Comparison of ENCODE assay signal across 29 mouse cellular contexts in genomic region chr2:34252286-34252685, GRCm38 (mm10).
DNase-seq lines count a peak whose midpoint lies in the region; ATAC-seq and TF ChIP-seq lines count a peak whose summit lies in the region.
"Had no signal": no experiment of that assay in that cellular context is flagged by ENCODE, and none has a peak within 500 bp of the region (broad histone marks: within the 10 kb centered on the region; RNA-seq: fewer than 3 reads in every experiment).

No protein-coding gene starts in this region.

- H3K36me3 ChIP-seq in hindbrain, embryonic 13.5 days, result no peaks in the 10 kb centered on the region
- H3K36me3 ChIP-seq in hindbrain, embryonic 16.5 days (ENCODE audit: control insufficient read depth, insufficient read depth, low read length), result no peaks in the 10 kb centered on the region
- no peaks in the 10 kb centered on the region for H3K36me3 ChIP-seq in lung, embryonic 15.5 days
- no peaks in the 10 kb centered on the region for H3K36me3 ChIP-seq in embryonic facial prominence, embryonic 14.5 days (ENCODE audit: control insufficient read depth, insufficient read depth, low read length)
- H3K36me3 ChIP-seq in heart, embryonic 11.5 days (ENCODE audit: control insufficient read depth, insufficient read depth, low read length), result no peaks in the 10 kb centered on the region
- H3K36me3 ChIP-seq: G1E; heart, embryonic 15.5 days; limb, embryonic 12.5 days; liver, embryonic 12.5 days; midbrain, embryonic 15.5 days; neural tube, embryonic 13.5 days had no signal

- 48% methylated on average over 3 of the region's 3 CpGs for WGBS in hindbrain, embryonic 13.5 days
- 46% methylated on average over 3 of the region's 3 CpGs for WGBS in hindbrain, embryonic 16.5 days
- 32% methylated on average over 3 of the region's 3 CpGs for WGBS in lung, embryonic 15.5 days
- 46% methylated on average over 3 of the region's 3 CpGs for WGBS in lung, adult 2 months
- 41% methylated on average over 3 of the region's 3 CpGs for WGBS in embryonic facial prominence, embryonic 14.5 days
- 76% methylated on average over 3 of the region's 3 CpGs for WGBS in heart, embryonic 11.5 days (ENCODE audit: insufficient replicate concordance)

- no peak for DNase-seq in lung, adult 2 months
- DNase-seq in adipocyte (ENCODE audit: low spot score), result peak; percentile 22
- DNase-seq in embryonic facial prominence, embryonic 14.5 days (ENCODE audit: low spot score), result peak; percentile 41
- no peak for DNase-seq in thymus, postnatal 4 days
- DNase-seq: adrenal gland, adult 2 months; B cell, adult 2 months; cerebellum, adult 18-20 months; cerebellum, postnatal 14 days; gastrocnemius, postnatal 36 days; heart, adult 2 months; heart, postnatal 36 days; kidney, adult 2 months; kidney, postnatal 25 days; retina, postnatal 1 day; thymus, postnatal 14 days had no signal

- H3K9me3 ChIP-seq in hindbrain, embryonic 13.5 days, result no peaks in the 10 kb centered on the region
- H3K9me3 ChIP-seq in hindbrain, embryonic 16.5 days (ENCODE audit: control insufficient read depth, low read length), result no peaks in the 10 kb centered on the region
- no peaks in the 10 kb centered on the region for H3K9me3 ChIP-seq in lung, embryonic 15.5 days
- no peaks in the 10 kb centered on the region for H3K9me3 ChIP-seq in embryonic facial prominence, embryonic 14.5 days (ENCODE audit: control insufficient read depth, low read length)
- no peaks in the 10 kb centered on the region for H3K9me3 ChIP-seq in heart, embryonic 11.5 days (replicated peaks; ENCODE audit: control insufficient read depth, low read length)
- H3K9me3 ChIP-seq: G1E; heart, embryonic 15.5 days; limb, embryonic 12.5 days; liver, embryonic 12.5 days; megakaryocyte, embryonic 14.5 days; midbrain, embryonic 15.5 days; neural tube, embryonic 13.5 days had no signal

- no peak for TF ChIP-seq CTCF in lung, adult 2 months (IDR thresholded peaks at IDR 0.05; ENCODE audit: insufficient read depth, low read length)

- peaks cover 65% of the 10 kb centered on the region for H3K4me1 ChIP-seq in hindbrain, embryonic 13.5 days (replicated peaks)
- peaks cover 14% of the 10 kb centered on the region for H3K4me1 ChIP-seq in hindbrain, embryonic 16.5 days (ENCODE audit: control insufficient read depth, insufficient read depth, low read depth, low read length)
- peaks cover 50% of the 10 kb centered on the region for H3K4me1 ChIP-seq in lung, embryonic 15.5 days
- no peaks in the 10 kb centered on the region for H3K4me1 ChIP-seq in lung, adult 2 months (ENCODE audit: control insufficient read depth, insufficient read depth, low read length)
- H3K4me1 ChIP-seq in embryonic facial prominence, embryonic 14.5 days (ENCODE audit: control insufficient read depth, insufficient read depth, low read length), result peaks cover 19% of the 10 kb centered on the region
- H3K4me1 ChIP-seq in heart, embryonic 11.5 days (ENCODE audit: control insufficient read depth, insufficient read depth, low read length), result peaks cover 9% of the 10 kb centered on the region; the same call in 1 of the 2 replicates

- no peak overlapping the region for H3K9ac ChIP-seq in hindbrain, embryonic 13.5 days
- H3K9ac ChIP-seq in hindbrain, embryonic 16.5 days (ENCODE audit: low read depth, low read length), result no peak overlapping the region
- H3K9ac ChIP-seq in lung, embryonic 15.5 days, result no peak overlapping the region
- H3K9ac ChIP-seq in embryonic facial prominence, embryonic 14.5 days (ENCODE audit: low read depth, low read length), result no peak overlapping the region
- no peak overlapping the region for H3K9ac ChIP-seq in heart, embryonic 11.5 days (ENCODE audit: low read depth, low read length)
- H3K9ac ChIP-seq: heart, embryonic 15.5 days; limb, embryonic 12.5 days; liver, embryonic 12.5 days; midbrain, embryonic 15.5 days; neural tube, embryonic 13.5 days had no signal

- no peak for ATAC-seq in hindbrain, embryonic 13.5 days (ENCODE audit: low FRiP score)
- ATAC-seq in hindbrain, embryonic 16.5 days, result no peak
- ATAC-seq in lung, embryonic 15.5 days (ENCODE audit: borderline replicate concordance, extremely low read depth, low FRiP score, low TSS enrichment), result 0 out of 2 replicates have a peak, but pooled peaks have one; percentile 31
- peak; percentile 37; the same call in 1 of the 2 replicates for ATAC-seq in embryonic facial prominence, embryonic 14.5 days (ENCODE audit: low read depth)
- no peak for ATAC-seq in heart, embryonic 11.5 days (replicated peaks; ENCODE audit: insufficient number of reproducible peaks, low FRiP score, low TSS enrichment)
- ATAC-seq: liver, embryonic 12.5 days; midbrain, embryonic 15.5 days; Patski had no signal

- H3K4me2 ChIP-seq in hindbrain, embryonic 13.5 days, result no peak overlapping the region
- no peak overlapping the region for H3K4me2 ChIP-seq in hindbrain, embryonic 16.5 days (ENCODE audit: low read length)
- no peak overlapping the region for H3K4me2 ChIP-seq in lung, embryonic 15.5 days
- H3K4me2 ChIP-seq in embryonic facial prominence, embryonic 14.5 days (ENCODE audit: low read depth, low read length), result no peak overlapping the region
- H3K4me2 ChIP-seq in heart, embryonic 11.5 days, result no peak overlapping the region
- H3K4me2 ChIP-seq: heart, embryonic 15.5 days; limb, embryonic 12.5 days; liver, embryonic 12.5 days; midbrain, embryonic 15.5 days; neural tube, embryonic 13.5 days had no signal

- TF ChIP-seq POLR2A in lung, adult 2 months (IDR thresholded peaks at IDR 0.05; ENCODE audit: borderline replicate concordance, extremely low read depth, low read depth, low read length), result no peak

- no peaks in the 10 kb centered on the region for H3K27me3 ChIP-seq in hindbrain, embryonic 13.5 days
- H3K27me3 ChIP-seq in hindbrain, embryonic 16.5 days (replicated peaks; ENCODE audit: control insufficient read depth, insufficient read depth, low read length), result no peaks in the 10 kb centered on the region
- no peaks in the 10 kb centered on the region for H3K27me3 ChIP-seq in lung, embryonic 15.5 days
- no peaks in the 10 kb centered on the region for H3K27me3 ChIP-seq in embryonic facial prominence, embryonic 14.5 days (replicated peaks; ENCODE audit: control insufficient read depth, insufficient read depth, low read length)
- no peaks in the 10 kb centered on the region for H3K27me3 ChIP-seq in heart, embryonic 11.5 days (ENCODE audit: control insufficient read depth, insufficient read depth, low read length)
- H3K27me3 ChIP-seq: CH12.LX; heart, embryonic 15.5 days; limb, embryonic 12.5 days; liver, embryonic 12.5 days; midbrain, embryonic 15.5 days; neural tube, embryonic 13.5 days; Patski had no signal

- peak overlapping the region; percentile 35; the same call in 1 of the 2 replicates for H3K27ac ChIP-seq in hindbrain, embryonic 13.5 days
- no peak overlapping the region for H3K27ac ChIP-seq in hindbrain, embryonic 16.5 days (ENCODE audit: low read depth, low read length)
- peak overlapping the region; percentile 14 for H3K27ac ChIP-seq in lung, embryonic 15.5 days
- no peak overlapping the region for H3K27ac ChIP-seq in embryonic facial prominence, embryonic 14.5 days (replicated peaks; ENCODE audit: low read depth, low read length)
- no peak overlapping the region for H3K27ac ChIP-seq in heart, embryonic 11.5 days (ENCODE audit: low read depth, low read length)
- H3K27ac ChIP-seq: heart, adult 2 months; heart, embryonic 15.5 days; layer of hippocampus, adult 2 months; limb, embryonic 12.5 days; liver, embryonic 12.5 days; neural tube, embryonic 13.5 days had no signal

- no peak overlapping the region for H3K4me3 ChIP-seq in hindbrain, embryonic 13.5 days
- H3K4me3 ChIP-seq in hindbrain, embryonic 16.5 days (ENCODE audit: low read length), result no peak overlapping the region
- H3K4me3 ChIP-seq in lung, embryonic 15.5 days, result no peak overlapping the region
- H3K4me3 ChIP-seq in lung, adult 2 months (replicated peaks; ENCODE audit: extremely low read depth, low read depth, low read length), result no peak overlapping the region
- no peak overlapping the region for H3K4me3 ChIP-seq in embryonic facial prominence, embryonic 14.5 days (ENCODE audit: low read depth, low read length)
- no peak overlapping the region for H3K4me3 ChIP-seq in heart, embryonic 11.5 days (ENCODE audit: low read depth, low read length)
- H3K4me3 ChIP-seq: heart, adult 2 months; heart, embryonic 15.5 days; layer of hippocampus, adult 2 months; limb, embryonic 12.5 days; liver, embryonic 12.5 days; megakaryocyte, embryonic 14.5 days; midbrain, embryonic 15.5 days; neural tube, embryonic 13.5 days had no signal

Comparison
In these comparisons a context has a peak if more than half of its experiments do, and no peak if none do; other contexts are left out.
1. H3K27ac ChIP-seq: peak in hindbrain, embryonic 13.5 days (single experiment) and lung, embryonic 15.5 days (single experiment); none in hindbrain, embryonic 16.5 days (single experiment), embryonic facial prominence, embryonic 14.5 days (single experiment) and heart, embryonic 11.5 days (single experiment).
2. ATAC-seq: peak in lung, embryonic 15.5 days (single experiment) and embryonic facial prominence, embryonic 14.5 days (single experiment); none in hindbrain, embryonic 13.5 days (single experiment), hindbrain, embryonic 16.5 days (single experiment) and heart, embryonic 11.5 days (single experiment).
3. DNase-seq: peak in adipocyte (single experiment) and embryonic facial prominence, embryonic 14.5 days (single experiment); none in lung, adult 2 months (single experiment) and thymus, postnatal 4 days (single experiment).